Mouse (Mus musculus) CD4-positive, CD25-positive, alpha-beta regulatory T cell, adult 2 months (primary cell): ENCODE measurements at regions not wholly inside any gene's neighbourhood (a gene's known extent, or its start where the extent isn't known, plus 50 kb on each side); places are given as distances from the start of the nearest gene placed in this dataset.

Source experiments
- DNase-seq: peaks from one replicate; pipeline ENCODE4 v3.0.0-alpha.2; 2012; ENCODE audit warnings: low read depth, low spot score

DNA sequence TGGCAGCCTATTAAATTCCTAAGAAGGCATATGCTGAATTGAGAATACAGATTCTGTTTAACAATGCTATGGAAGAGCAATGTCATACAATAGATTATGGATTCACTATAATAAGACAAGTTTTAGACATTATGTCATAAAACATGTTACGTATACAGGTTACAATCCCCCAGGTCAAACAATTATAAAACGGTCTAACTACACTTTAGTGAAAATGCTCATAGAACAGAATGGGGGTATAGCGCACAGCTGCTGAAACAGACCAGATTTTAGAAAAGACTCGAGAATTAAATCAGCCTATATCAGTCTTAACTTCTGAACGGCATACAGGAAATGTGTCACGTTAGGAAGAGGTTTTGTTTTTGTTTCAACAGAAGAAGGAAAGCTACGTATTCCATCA, 660.5 kb upstream of the Sel1l start:
- no peak for DNase-seq

DNA sequence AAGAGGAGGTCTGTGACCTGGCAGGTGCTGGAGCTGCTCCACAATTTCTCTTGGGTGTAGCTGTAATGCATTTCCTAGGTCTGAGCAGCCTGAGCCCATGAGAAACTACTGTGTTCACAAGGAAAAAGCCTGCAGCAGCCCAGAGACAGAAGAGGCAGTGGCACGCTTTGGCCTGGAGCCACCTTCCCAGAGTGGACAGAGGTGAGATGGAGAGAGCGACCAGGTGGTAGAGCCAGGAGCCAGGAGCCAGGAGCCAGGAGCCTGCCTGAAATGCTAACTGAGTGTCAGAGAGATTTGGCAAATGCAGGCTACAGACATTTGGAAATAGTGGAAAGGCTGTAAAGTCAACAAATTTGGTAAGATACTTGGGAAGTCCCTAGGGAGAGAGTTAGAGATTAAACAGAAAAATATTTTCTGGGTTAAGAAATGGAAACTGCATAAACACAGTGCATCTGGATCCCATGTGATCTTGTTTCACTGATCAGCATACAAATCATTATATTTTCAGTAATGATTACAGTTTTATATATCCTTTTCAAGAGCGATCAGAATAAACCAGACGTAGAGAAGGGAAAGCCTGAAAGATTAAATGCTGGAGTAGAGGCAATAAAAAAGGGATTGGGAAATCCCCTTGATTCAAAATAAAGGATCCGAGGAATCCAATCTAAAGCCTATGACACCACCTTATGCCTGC, 660.0 kb upstream of the Sel1l start:
- DNase-seq: no peak

DNA sequence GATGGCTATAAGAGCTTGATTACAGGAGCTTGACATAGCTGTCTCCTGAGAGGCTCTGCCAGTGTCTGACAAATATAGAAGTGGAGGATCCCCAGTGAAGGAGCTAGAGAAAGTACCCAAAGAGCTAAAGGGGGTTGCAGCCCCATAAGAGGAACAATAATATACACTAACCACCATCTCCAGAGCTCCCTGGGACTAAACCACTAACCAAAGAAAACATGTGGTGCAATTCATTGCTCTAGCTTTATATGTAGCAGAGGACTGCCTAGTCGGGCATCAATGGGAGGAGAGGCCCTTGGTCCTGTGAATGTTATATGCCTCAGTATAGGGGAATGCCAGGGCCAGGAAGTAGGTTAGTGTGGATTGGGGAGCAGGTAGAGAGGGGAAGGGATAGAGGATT, 635.0 kb upstream of the Sel1l start:
- DNase-seq: no peak

DNA sequence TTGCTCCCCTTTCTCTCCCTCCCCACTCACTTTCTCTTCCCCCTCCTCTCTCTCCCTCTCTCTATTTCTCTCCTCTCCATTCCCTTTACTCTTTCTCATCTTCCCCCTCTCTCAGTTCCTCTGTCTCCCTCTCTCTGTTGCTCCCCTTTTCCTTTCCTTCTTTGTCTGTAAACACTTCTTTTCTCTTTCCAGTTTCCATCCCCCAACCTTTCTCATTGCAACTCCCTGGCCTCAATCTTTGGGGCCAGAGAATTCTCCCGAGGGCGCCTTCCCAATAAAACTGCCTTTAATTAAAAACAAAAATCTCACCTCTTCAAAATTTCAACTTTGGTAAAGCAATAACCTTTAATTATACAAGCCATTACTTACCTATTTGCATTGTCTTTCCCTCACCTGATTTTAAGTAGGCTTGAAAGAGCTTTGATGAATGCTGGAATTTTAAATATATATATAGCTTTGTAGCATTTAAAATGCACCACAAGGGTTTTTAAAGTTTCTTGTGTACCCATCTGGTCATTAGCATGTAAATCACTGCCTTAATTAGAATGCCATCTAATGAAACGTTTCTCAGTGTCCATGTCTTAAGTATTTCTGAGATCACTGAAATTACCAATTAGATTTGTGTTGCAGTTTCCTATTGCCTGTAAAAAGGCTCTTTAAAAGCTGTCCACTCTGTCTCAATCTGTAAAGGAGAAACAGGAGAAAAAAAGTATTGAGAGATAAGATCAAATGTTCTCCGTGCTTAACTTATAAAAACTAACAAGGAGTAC, 625.5 kb upstream of the Sel1l start:
- no peak for DNase-seq

DNA sequence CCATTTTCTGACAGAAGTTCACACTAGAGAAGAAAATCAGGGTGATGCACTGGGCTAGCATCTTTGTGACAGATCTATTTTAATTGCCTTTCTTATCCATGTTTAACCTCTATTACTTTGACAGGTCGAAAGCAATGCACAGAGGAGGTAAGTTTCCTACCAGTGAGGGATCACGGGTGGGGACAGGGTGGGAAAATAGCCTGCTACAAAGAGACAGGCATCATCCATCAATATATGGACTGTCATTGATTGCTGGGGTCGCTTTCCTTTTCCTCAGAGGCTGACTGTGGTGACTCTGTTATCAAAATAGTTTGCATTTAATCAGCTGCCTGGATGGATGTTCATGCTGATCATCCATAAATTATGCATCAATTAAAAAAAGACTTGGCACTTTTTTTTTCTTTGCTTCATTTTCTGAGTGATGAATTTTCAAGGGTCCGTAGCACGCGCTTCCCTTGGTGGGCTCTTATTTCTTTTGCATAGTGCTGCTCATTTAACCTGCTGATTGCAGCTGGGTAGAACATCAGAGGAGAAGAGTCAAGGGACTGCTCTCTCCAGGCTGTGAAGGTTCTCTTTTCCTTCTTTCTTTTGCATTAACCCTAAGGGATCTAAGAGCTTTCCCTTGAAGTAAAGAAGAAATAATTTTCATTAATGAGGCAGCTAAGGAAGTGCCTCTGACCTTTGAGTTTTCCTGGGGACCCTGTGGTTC, 602.3 kb upstream of the Sel1l start:
- no peak for DNase-seq

DNA sequence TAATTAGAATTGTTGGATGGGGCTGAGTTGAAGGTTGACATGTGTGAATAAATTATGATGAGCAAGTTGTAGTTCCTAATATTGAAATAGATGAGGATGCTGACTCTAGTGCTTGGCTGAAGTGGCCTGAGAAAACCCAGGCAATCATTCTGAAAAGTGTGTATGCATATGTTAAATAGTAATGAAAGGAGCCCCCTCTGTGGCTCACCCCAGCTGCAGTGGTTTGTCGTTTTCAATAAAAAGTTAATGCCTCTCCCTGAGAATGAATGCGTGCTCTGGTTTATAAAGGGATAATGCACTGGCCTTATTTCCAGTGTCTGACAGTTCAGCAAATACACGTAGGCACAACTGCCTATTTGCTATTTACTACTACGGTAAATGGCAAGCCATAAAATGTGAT, 569.5 kb upstream of the Sel1l start:
- no peak for DNase-seq

DNA sequence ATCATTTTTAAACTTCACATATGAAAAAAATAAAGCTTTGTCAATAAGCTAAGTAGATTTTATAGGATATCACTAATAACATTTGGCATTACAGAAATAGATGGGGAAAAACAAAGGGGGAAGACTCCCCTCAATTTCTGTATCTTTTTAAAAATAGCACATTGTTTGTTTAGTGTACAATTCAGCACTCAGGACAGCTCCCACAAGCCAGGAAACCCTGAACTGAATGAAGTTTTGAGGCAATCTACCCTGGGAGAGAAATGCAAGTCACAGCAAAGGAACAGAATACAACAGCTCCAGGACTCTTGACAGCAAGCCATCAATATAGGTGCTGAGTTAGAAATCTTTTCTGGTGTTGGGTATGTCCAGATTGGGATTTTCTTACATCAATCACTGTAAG, 556.5 kb upstream of the Sel1l start:
- DNase-seq: no peak

DNA sequence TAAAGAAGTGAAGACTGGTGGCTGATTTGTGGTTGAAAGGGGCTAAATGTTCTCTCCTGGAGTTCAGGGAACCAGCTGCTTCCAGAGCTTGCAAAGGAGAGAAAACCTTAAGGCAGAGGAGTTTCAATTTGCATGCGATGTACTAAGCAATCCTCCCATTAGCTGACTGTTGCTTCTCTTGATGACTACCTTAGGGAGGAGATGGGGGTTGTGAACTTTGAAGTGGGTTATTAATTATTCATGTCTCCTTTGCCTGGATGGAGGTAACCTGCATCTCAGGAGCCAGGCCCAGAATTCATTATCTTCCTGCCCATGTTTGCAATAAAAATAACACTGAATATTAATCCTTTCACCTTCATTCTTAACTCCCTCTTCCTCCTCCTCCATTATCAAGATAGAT, 552.0 kb upstream of the Sel1l start:
- DNase-seq: no peak

DNA sequence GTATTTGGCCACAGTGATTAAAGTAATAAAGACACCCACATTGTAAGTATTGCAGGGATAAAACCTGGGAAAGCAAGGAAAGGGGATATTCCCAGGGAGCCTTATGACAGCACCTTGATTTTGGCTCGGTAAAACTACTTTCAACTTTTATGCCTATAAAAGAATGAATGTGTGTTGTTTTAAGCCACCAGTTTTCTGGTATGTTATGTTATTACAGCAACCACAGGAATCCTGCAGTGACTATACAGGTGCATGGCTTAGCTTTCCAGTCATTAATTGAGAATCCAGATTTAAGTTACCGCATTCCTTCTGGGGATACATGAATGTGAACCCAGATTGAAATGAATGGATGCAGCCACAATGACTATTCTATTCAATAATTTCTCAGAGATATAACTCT, 537.2 kb upstream of the Sel1l start:
- DNase-seq: no peak

DNA sequence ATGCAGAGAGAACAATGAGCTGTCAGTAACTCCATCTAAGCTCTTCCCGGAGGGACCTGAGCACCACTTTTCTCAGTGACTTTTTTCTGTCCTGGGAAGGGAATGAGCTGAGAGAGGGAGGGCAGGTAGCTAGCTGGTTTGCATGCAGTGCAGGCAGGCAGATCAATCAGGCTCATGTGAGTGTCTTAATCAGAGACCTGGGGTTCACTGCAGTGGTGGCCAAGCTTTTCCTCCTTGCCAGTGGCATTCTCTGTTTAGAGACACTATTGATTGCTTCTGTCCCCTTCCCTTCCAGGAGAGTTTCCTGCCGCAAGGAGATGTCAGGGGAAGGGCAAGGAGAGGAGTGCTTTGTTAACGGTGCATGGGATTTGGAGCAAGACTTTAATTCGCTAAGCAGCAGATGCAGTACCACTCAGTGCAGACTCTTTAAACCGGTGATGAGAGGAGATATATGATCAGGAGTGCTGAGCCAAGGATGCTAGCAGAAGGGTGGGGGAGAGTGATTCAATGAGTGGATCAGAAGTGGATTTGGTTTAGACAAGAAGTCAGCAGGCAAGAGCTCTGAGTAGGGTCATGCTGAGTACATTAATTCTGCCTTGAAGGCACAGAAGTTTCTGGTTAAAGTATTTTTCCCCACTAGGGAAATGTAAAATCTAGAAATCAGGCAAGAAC, 535.4 kb upstream of the Sel1l start:
- no peak for DNase-seq

DNA sequence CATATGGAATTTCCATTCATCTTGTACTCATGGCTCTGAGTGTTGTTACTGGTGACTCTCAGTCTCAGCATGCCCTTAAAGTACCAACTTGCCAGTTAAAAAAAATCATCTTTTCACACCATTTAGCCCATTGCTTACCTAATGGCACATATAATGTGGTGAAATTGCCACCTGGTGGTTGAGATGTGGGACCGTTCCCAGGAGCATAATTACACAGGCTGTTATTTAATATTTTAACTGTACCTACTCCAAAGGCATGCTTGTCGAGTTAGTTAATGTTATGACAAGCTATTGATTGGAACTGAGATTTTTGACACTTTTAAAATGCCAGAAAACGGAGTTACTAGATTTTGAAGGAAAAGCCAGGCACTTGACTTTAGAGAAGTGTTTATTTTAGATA, 530.2 kb upstream of the Sel1l start:
- no peak for DNase-seq

DNA sequence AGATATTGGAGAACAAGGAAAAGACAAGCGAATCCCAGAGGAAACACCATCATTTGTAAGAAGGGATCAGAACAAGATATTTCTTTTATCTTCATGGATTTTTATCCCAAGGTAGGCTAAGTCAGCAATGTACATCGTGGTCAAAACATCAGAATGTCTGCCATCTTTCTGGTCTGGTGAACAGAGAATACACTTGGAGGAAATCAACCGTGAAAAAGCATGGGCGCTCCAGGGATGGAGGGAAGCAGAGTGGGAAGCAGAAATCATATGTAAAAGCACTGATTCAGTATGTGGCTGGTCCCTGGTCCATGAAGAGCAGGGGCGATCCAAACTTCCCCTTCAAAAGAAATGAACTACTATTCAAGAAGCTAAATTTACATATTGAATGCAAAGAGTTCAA, 517.0 kb upstream of the Sel1l start:
- DNase-seq: no peak

DNA sequence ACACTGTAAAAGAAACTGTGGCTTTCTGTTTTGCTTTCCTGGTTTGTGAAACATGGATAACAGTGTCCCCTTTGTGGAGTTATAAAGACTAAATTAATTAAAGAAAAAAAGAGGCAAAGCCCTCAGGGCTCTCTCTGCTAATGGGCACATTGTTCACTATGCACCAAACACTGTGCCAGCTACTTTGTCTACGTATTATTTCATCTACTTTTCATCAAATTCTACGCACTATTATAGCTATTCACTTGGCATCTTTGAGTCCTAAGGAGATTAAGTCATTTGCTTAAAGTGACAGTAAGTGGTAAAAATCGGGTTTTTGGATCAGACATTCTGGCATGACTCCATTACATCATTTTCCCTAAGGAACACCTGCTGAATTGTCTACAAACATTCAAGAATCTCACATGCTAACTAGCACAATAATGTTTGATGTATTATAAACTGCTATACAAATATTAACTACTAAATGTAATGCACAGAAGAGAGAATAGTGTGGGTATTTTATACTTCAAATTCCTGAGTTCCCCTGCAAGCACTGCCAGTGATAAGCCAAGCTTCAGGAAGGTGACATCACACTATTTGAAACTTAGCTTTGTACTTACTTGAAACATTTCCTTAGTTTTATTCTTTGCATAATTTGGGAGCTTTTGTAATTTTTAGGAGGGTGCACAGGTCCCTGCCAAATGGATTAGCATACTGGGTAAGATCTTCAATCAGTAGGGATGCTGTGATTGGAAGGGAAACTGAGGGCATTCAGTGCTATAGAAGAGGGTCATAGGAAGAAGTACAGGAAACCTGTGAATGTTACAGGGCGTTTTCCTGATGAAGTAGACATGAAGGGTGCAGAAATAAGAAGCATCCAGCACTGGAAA, 504.7 kb upstream of the Sel1l start:
- no peak for DNase-seq

DNA sequence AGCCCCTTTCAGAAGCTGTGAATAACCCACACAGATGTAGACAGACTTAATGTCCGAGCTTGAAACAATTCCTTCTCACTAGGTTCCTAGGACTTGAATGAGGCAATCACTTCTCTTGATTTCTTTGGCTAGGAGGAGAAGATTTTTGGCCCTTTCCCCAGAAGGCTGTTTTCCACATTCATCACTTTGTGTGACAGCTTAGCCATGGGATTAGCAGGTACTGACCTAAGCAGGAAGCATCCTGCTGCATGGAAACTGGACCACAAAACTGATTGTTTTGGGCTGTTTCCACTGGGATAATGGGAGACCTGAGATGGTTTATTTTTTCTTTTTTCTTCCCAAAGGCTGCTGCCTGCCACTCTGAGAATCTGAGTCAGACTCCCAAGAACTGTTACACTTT, 469.3 kb upstream of the Sel1l start:
- no peak for DNase-seq

DNA sequence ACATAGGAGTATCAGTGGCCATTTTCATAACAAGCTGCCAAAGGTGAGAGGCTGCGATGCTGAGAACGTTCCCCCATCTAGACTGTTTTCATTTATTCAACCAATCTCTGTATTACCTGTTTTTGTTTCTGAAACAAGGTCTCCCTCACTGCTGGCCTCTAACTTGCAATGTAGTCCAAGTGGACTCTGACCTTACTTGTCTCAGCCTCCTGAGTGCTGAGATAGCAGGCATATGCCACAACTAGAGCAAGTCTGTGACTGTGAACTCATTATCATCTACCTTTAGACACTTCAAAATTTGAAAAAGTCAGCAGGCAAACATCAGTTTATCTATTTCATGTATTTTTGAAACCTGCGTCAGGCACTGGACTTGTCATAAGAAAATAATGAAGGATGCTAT, 468.7 kb upstream of the Sel1l start:
- no peak for DNase-seq

DNA sequence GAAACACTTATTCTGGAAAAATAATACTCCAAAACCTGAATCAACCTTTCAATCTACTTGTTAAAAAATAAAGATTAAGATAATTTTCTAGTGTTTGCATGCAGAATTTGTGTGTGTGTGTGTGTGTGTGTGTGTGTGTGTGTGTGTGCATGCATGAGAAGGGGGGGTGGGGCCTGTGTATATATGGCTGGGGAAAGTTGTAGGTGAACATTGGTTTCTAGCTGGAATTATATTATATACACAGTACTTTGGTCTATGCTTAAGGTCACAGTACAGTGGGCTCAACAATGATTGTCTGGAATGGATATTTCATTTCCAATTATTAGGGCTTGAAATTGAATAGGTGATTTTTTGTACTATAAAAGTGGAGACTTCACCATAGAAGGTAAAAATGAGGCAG, 467.3 kb upstream of the Sel1l start:
- DNase-seq: no peak

DNA sequence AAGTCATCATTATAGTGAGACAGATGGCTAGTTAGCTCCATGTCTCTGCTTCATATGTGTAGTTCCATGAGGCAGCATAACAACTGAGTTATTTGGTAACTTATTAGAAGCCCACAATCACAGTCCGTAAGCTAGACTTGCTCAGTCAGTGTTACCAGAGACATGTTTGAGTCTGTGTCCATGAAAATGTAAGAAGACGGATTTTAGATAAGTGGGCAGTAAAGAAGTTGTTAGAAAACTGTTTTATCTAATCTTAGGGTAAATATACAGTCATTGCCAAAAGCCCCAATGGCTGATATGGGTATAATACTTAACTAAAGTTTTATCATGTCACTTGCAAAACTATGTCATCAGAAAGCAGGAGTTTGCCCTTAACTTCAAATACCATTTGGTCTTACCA, 466.9 kb upstream of the Sel1l start:
- no peak for DNase-seq

DNA sequence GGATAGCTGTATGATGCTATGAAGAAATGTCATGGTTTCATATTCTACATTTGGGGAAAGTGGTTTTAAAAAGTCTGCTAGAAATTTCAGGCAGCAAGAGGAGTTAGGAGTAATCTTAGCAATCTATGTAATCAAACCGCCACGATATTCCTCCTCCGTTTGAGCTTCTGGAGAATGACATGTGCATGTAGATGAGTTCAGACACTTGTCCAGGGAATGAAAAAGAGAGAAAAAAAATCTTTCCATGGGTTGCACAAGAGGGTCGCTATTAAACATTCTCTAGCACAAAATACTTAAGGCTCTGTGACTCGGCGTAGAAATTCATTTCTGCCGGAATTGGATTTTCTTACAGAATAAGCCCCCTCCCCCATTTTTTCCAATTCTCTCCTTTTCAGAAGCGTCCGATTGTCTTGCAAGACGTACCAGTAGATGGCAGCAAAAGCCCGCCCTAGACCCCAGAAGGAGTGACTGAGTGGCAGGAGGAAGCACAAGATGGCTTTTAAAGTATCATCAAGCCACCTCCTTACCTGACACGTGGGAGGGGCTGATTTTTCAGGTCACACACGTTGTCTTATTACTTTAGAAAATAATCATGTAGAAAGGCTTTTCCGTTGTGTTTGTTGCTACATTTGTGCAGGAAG, 454.1 kb upstream of the Sel1l start:
- DNase-seq: peak; percentile 80

DNA sequence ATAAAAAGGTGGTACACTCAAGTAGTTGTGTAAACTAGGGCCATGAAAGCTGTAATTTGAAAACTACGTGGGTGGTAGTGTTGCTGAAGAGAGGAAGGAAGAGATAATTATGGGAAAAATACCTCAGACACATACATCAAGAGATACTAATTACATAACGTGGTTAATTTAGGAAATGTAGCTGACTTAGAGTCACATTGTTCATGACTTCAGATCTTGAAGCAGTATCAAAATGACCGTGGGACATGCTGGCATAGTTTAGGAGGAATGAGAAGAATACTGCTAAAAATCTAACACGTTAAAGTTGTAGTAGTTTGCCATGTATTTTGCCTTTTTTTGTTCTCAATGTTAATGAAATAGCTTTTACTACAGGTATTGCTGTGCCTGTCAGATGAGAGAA, 445.9 kb upstream of the Sel1l start:
- no peak for DNase-seq

DNA sequence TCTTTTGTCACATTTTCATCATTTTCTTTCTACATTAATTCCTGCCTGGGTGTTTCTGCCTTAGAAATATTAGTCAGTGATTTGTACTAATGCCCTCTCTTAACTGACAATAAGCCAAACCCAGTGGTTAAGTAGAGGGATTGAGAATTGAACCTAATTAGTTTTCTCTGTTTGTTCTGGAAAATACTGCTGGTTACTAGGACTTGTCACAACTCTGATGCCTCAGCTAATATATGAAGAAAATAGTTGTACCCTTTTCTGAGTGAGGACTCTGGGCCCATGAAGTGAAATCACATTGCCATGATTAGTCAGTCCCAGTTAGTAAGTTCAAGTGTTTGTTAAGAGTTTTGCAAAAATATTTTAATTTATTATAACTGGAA, 444.4 kb upstream of the Sel1l start:
- DNase-seq: no peak
